Mouse (Mus musculus): ENCODE measurements around the gene Fev. TPM values are rescaled to one million over a fixed set of nuclear protein-coding genes. Genes with fewer than 3 reads are reported as not detected.
A peak's percentile ranks its signal among the peaks of the same experiment; 100 is the strongest.

The Fev gene
- polyA plus RNA-seq, 1 experiment from 2014 or later, result 3.3 TPM

DNA sequence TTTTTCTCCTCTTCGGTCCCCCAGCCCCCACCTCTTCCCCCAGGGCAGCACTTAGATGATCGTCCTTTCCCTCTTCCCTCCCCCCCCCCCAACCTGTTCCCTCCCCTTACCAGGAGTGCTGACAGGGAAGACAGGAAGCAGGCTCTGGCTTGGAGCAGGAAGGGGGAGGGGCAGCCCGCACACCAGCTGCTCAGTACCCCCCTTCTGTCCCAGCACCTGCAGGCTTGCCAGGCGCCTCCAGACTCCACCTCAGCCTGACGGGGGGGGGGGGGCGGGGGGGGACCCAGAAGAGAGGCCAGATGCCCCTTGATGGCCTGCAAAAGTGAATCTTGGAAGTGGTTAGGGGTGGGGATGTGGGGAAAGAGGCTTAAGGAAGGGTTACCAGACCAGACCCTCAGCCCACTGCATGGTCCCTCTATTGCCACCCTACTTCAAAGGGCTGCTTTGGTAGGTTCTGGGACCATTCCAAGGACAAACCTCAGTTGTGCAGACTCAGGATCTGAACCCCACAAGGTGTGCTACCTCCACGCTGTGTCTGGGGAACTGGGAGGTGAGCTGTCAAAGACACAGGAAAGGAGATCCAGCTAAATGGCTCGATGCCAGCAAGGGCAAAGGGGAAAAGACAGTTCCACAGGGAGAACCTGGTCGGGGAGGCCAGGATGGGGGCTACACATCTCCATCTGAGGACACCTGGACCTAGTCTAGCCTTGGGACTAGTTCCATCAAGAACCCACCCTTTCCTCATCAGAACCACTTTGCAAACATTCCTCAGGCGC is 13.6 kb upstream of the Fev start:
- peak; percentile 14 for DNase-seq
- Histone ChIP-seq H3K4me2 (ENCODE audit: low read length) (no peak overlapping the region), H3K9me3 (ENCODE audit: control insufficient read depth, low read length) (no peaks in the 10 kb centered on the region), H3K27me3 (ENCODE audit: control insufficient read depth, insufficient read depth, low read length) (peaks cover 62% of the 10 kb centered on the region), H3K27ac (replicated peaks; ENCODE audit: low read depth, low read length) (no peak overlapping the region), H3K4me3 (replicated peaks; ENCODE audit: low read depth, low read length) (no peak overlapping the region), H3K9ac (replicated peaks; ENCODE audit: low read length) (no peak overlapping the region), H3K36me3 (ENCODE audit: control insufficient read depth, insufficient read depth, low read length) (no peaks in the 10 kb centered on the region), H3K4me1 (ENCODE audit: control insufficient read depth, insufficient read depth, low read length) (peaks cover 9% of the 10 kb centered on the region)
- ATAC-seq (ENCODE audit: low FRiP score, low TSS enrichment), result no peak
- WGBS, result 9% methylated on average over 8 of the region's 10 CpGs

DNA sequence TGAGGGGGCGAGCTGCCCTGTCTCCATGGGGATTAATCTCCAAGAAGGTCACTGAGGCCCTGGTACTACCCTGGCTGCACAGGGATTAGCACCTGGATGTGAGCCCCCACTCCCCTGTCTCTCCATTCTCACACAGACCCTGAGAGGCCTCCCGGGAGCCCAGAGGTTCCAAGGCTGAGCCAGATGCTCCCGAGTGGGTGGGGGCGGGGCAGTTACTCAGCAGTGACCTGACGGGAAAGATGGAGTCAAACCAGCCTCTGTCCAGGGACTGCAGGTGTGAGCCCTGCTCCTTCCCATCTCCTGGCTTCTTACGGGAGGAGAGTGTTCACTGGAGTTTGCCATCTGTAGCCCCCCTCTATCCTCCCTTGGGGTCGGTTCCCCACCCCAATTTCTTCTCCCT is 12.8 kb upstream of the Fev start:
- 2% methylated on average over 7 of the region's 7 CpGs for WGBS
- DNase-seq, result peak; percentile 14
- no peak overlapping the region for H3K9ac ChIP-seq (replicated peaks; ENCODE audit: low read length)

DNA sequence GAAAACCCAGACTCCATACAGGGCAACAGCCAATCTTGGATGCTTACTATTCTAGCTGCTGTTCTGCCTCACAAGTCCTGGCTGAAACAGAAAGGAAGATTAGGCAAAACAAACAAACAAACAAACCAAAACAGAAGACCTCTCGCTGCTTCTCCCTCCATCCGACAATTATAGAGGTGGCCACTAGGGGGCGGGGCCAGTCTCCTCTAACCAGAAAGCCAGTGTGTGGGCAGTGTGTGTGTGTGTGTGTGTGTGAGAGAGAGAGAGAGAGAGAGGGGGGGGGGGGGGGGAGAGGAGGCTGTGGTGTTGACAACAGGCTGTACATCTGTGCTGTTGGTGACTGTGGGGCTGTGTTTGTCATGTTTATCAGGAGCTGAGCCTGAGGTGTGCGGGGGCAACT is 9.7 kb upstream of the Fev start:
- ATAC-seq (ENCODE audit: low FRiP score, low TSS enrichment) (no peak), DNase-seq (peak; percentile 84)
- Histone ChIP-seq H3K4me1 (ENCODE audit: control insufficient read depth, insufficient read depth, low read length) (peaks cover 8% of the 10 kb centered on the region; the same call in 1 of the 2 replicates), H3K27ac (replicated peaks; ENCODE audit: low read depth, low read length) (no peak overlapping the region), H3K4me3 (replicated peaks; ENCODE audit: low read depth, low read length) (no peak overlapping the region), H3K36me3 (ENCODE audit: control insufficient read depth, insufficient read depth, low read length) (no peaks in the 10 kb centered on the region), H3K27me3 (ENCODE audit: control insufficient read depth, insufficient read depth, low read length) (peaks cover 69% of the 10 kb centered on the region), H3K4me2 (ENCODE audit: low read length) (no peak overlapping the region), H3K9me3 (ENCODE audit: control insufficient read depth, low read length) (no peaks in the 10 kb centered on the region), H3K9ac (replicated peaks; ENCODE audit: low read length) (no peak overlapping the region)
- 17% methylated on average over 4 of the region's 4 CpGs for WGBS

More for the DNA sequence above, 12.8 kb upstream of the Fev start:
- Histone ChIP-seq H3K4me1 (ENCODE audit: control insufficient read depth, insufficient read depth, low read length) (peaks cover 11% of the 10 kb centered on the region), H3K27ac (replicated peaks; ENCODE audit: low read depth, low read length) (no peak overlapping the region), H3K36me3 (ENCODE audit: control insufficient read depth, insufficient read depth, low read length) (no peaks in the 10 kb centered on the region), H3K4me3 (replicated peaks; ENCODE audit: low read depth, low read length) (no peak overlapping the region), H3K9me3 (ENCODE audit: control insufficient read depth, low read length) (no peaks in the 10 kb centered on the region), H3K27me3 (ENCODE audit: control insufficient read depth, insufficient read depth, low read length) (peaks cover 63% of the 10 kb centered on the region), H3K4me2 (ENCODE audit: low read length) (no peak overlapping the region)
- ATAC-seq (ENCODE audit: low FRiP score, low TSS enrichment), result no peak

DNA sequence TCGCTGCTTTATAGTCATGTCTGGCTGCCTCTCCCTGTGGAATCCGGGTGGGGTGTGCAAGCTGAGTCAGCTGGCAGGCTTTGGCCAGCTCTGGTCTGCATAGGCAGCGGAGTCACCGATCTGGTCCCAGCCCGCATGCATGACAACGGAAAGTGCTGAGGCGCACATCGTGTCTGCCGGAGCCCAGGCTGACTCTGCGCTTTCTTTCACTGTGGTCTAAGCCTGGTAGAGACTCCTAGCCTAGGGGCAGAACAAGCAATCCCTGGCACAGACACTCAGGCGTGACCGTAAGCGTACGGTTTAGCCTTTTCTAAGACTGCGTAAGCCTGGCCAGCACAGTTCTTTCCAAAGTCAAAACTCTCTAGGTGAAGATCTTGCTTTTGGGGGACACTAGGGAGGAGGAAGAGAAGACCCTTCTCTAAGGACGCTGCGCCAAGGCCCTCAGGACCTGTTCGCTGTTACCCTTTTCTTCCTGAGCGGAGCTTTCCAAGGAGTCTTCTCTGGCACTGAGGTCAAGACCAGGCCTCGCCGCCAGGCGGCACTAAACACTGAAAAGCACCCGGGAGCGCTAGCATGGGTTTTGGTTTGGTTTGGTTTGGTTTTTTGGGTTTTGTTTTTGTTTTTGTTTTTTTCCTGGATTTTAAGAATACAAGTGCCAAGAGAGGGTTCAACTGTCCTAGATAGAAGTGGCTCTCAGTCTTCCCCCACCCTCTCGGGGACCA is 8.1 kb upstream of the Fev start, which contains the start of gene Cryba2:
Gene Cryba2, minus strand, starts transcription at position 10 of the 722 bp plus-strand sequence.
- no peak within 1 kb of the TSS for H3K27ac ChIP-seq (replicated peaks; ENCODE audit: low read depth, low read length)
- peaks cover 70% of the 10 kb centered on the region for H3K27me3 ChIP-seq (ENCODE audit: control insufficient read depth, insufficient read depth, low read length)
- H3K4me3 ChIP-seq (replicated peaks; ENCODE audit: low read depth, low read length), result peak within 1 kb of the TSS; percentile 29
- H3K9ac ChIP-seq (replicated peaks; ENCODE audit: low read length), result peak within 1 kb of the TSS; percentile 29; the same call in 1 of the 2 replicates
- 2% methylated on average over 25 of the region's 25 CpGs for WGBS
- no peaks in the 10 kb centered on the region for H3K36me3 ChIP-seq (ENCODE audit: control insufficient read depth, insufficient read depth, low read length)
- peaks cover 8% of the 10 kb centered on the region; the same call in 1 of the 2 replicates for H3K4me1 ChIP-seq (ENCODE audit: control insufficient read depth, insufficient read depth, low read length)
- ATAC-seq (ENCODE audit: low FRiP score, low TSS enrichment) (peak; percentile 55), DNase-seq (peak; percentile 86)
- no peaks in the 10 kb centered on the region for H3K9me3 ChIP-seq (ENCODE audit: control insufficient read depth, low read length)
- H3K4me2 ChIP-seq (ENCODE audit: low read length), result peak within 1 kb of the TSS; percentile 48

DNA sequence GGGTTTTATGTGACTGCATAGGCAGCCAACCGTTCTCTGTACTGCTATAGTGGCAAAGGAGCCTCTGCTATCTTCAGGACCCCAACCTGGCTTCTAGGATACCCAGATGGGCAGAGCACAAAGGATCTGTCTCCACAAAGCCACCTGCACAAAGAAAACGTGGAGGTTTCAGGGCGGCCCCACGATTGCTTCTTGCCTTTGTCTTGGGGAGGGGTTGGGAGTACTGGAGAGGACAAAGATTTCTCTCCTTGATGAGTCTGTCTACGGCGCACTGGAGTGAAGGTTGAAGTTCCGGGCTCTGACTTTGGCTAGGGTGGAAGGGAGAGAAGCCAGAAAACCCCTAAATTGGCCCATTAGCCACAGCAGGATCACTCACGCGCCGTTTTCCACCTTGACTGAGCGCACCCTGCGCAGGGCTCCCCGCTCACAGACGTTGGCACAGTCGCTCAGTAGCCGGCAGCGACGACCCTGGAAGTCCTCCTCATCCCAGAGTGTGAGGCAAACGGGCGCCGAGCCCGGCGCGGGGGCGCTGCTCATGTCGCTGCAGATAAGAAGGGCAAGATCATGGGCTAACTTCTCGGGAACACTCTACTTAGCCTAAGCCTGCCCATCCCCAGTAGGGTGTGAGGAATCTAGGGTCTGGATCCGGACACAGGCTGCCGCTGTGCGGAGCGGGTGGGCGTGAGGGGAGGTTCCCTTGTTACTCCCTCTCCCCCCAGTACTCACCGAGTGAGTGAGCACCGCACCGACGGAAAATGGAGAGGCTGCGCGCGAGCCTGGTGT is 7.3 kb upstream of the Fev start:
- DNase-seq (peak; percentile 61), ATAC-seq (ENCODE audit: low FRiP score, low TSS enrichment) (no peak)
- peak overlapping the region; percentile 29 for H3K4me3 ChIP-seq (replicated peaks; ENCODE audit: low read depth, low read length)
- 0 out of 2 replicates have a peak, but pooled peaks cover 4% of the 10 kb centered on the region for H3K4me1 ChIP-seq (ENCODE audit: control insufficient read depth, insufficient read depth, low read length)
- WGBS, result under 1% methylated on average over 39 of the region's 39 CpGs
- H3K9ac ChIP-seq (replicated peaks; ENCODE audit: low read length), result peak overlapping the region; percentile 29; the same call in 1 of the 2 replicates
- H3K27ac ChIP-seq (replicated peaks; ENCODE audit: low read depth, low read length), result no peak overlapping the region
- no peaks in the 10 kb centered on the region for H3K36me3 ChIP-seq (ENCODE audit: control insufficient read depth, insufficient read depth, low read length)
- H3K9me3 ChIP-seq (ENCODE audit: control insufficient read depth, low read length), result no peaks in the 10 kb centered on the region
- peaks cover 77% of the 10 kb centered on the region for H3K27me3 ChIP-seq (ENCODE audit: control insufficient read depth, insufficient read depth, low read length)
- H3K4me2 ChIP-seq (ENCODE audit: low read length), result peak overlapping the region; percentile 48

DNA sequence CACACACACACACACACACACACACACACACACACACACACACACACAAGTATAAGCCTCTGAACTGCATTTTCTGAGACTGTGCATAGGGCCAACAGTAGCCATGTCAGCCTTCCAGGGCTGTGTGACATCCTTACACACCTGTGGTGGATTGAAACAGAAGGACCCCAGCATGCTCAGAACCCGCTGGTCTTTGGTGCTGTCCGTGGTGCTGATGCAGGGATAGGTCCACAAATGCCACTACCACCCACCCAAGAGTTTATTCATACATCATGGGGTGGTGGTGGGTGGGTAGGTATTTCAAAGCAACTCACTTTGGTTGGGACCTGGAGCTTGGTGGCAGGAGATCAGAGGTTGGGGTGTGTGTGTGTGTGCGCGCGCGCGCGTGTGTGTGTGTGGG is 6.3 kb upstream of the Fev start:
- ATAC-seq (ENCODE audit: low FRiP score, low TSS enrichment) (no peak), DNase-seq (peak; percentile 29)
- WGBS, result 0% methylated on average over 5 of the region's 8 CpGs
- Histone ChIP-seq H3K4me2 (ENCODE audit: low read length) (no peak overlapping the region), H3K9ac (replicated peaks; ENCODE audit: low read length) (no peak overlapping the region), H3K9me3 (ENCODE audit: control insufficient read depth, low read length) (no peaks in the 10 kb centered on the region), H3K4me1 (ENCODE audit: control insufficient read depth, insufficient read depth, low read length) (0 out of 2 replicates have a peak, but pooled peaks cover 4% of the 10 kb centered on the region), H3K36me3 (ENCODE audit: control insufficient read depth, insufficient read depth, low read length) (no peaks in the 10 kb centered on the region), H3K27me3 (ENCODE audit: control insufficient read depth, insufficient read depth, low read length) (peaks cover 84% of the 10 kb centered on the region), H3K27ac (replicated peaks; ENCODE audit: low read depth, low read length) (no peak overlapping the region), H3K4me3 (replicated peaks; ENCODE audit: low read depth, low read length) (no peak overlapping the region)

DNA sequence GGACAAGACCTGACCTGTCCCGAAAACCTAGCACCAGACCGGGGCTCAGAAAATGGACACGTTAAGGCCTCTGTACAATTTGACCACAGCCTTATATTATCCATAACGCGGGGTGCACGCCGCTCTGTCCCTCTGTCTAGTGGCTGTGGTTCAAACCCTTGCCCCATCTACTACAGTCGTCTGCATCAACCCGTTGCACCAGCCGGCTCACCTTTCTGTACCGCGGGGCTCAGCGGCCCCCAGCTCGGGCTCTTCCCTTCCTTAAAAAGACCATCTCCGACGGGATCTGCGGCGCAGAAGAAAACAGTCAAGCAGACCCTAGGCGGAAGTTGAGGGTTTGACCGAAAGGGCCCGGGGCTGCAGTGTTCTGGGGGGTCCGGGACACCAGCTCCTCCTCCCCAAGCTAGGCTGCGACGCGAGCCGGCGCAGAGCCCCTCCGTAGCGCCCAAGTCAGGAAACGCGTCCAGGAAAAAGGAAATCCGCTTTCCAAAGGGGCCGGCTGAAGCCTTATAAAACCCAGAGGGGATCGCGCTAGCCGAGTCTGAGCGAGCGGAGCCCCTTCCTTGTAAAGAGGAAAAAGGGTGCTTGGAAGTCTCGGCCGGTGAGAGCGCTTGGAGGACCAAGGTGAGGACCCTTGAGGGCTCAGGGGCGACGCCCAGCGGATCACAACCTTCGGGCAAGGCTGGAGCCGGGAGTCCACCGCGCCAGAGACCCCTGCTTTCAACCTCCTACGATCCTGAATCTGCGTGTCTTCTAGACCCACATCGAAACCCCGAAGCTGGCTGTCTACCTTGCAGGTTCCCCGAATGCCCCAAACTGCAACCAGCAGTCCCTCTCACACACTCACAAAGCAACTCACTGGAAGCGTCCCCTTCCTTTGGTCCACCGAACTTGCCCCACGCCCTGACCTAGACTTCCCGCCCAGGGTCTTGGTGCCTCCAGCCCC is 750 bp downstream of the Fev start:
- Histone ChIP-seq H3K9me3 (ENCODE audit: control insufficient read depth, low read length) (no peaks in the 10 kb centered on the region), H3K27me3 (ENCODE audit: control insufficient read depth, insufficient read depth, low read length) (peaks cover 80% of the 10 kb centered on the region), H3K9ac (replicated peaks; ENCODE audit: low read length) (0 out of 2 replicates have a peak overlapping the region, but pooled peaks have one; percentile 26), H3K4me3 (replicated peaks; ENCODE audit: low read depth, low read length) (peak overlapping the region; percentile 22), H3K27ac (replicated peaks; ENCODE audit: low read depth, low read length) (no peak overlapping the region), H3K4me2 (ENCODE audit: low read length) (peak overlapping the region; percentile 43), H3K4me1 (ENCODE audit: control insufficient read depth, insufficient read depth, low read length) (peaks cover 11% of the 10 kb centered on the region), H3K36me3 (ENCODE audit: control insufficient read depth, insufficient read depth, low read length) (no peaks in the 10 kb centered on the region)
- DNase-seq (peak; percentile 52), ATAC-seq (ENCODE audit: low FRiP score, low TSS enrichment) (no peak)
- under 1% methylated on average over 57 of the region's 57 CpGs for WGBS
